Mouse (Mus musculus): ENCODE measurements at regions not wholly inside any gene's neighbourhood (a gene's known extent, or its start where the extent isn't known, plus 50 kb on each side); places are given as distances from the start of the nearest gene placed in this dataset.

DNA sequence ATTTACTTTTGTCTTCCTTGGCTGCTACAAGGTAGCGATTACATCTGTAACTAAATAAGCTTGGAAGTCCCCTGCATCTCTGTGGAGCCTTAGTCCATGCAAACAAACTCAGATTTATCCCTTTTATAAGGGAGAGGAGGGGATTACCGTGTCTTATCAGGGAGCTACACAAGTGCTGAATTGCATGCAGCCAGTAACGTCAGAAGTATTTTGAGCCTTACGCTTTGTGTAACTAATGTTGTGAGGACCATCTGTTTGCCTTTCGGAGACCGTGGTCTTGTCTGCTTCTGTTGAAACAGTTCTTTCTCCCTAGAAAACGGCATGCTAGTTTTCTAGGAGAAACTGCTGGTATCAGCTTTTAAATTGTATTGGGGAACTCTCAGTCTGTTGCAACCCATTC is 58.0 kb upstream of the Dmrta1 start:
- Histone ChIP-seq H3K4me2 (ENCODE audit: low read depth, low read length) (no peak overlapping the region), H3K9ac (ENCODE audit: low read depth, low read length) (no peak overlapping the region), H3K36me3 (ENCODE audit: control insufficient read depth, insufficient read depth, low read length) (no peaks in the 10 kb centered on the region), H3K4me3 (ENCODE audit: low read depth, low read length) (no peak overlapping the region), H3K9me3 (ENCODE audit: control insufficient read depth, low read length) (no peaks in the 10 kb centered on the region), H3K27ac (replicated peaks; ENCODE audit: low read depth, low read length) (no peak overlapping the region), H3K4me1 (ENCODE audit: control insufficient read depth, insufficient read depth, low read length) (no peaks in the 10 kb centered on the region), H3K27me3 (replicated peaks; ENCODE audit: control insufficient read depth, insufficient read depth, low read length) (no peaks in the 10 kb centered on the region)
- DNase-seq (ENCODE audit: low spot score) (no peak), ATAC-seq (ENCODE audit: low read depth) (no peak)
- 57% methylated on average over 7 of the region's 7 CpGs for WGBS

DNA sequence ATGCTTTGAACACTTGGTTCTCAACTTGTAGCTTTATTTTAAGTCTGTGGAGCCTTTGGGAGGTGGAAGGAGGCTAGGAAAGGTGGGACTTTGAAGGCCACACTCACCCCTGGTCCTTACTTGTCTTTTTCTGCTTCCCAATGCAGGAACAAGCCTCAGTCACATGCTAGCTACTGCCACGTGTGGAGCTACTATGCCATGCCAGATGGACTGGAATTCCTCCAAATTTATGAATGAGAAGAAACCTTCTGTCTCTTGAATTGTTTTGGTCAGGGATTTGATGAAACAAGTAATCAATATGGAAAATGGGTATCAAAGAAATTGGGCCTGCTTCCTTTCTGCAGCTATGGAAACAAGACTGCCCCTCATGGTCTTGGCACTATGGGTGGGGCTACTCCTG is 74.5 kb upstream of the Dmrta1 start:
- H3K4me1 ChIP-seq (ENCODE audit: control insufficient read depth, insufficient read depth, low read length): no peaks in the 10 kb centered on the region
- DNase-seq (ENCODE audit: low spot score) (no peak), ATAC-seq (ENCODE audit: low read depth) (no peak)
- no peak overlapping the region for H3K9ac ChIP-seq (ENCODE audit: low read depth, low read length)
- no peaks in the 10 kb centered on the region for H3K27me3 ChIP-seq (replicated peaks; ENCODE audit: control insufficient read depth, insufficient read depth, low read length)
- no peak overlapping the region for H3K4me2 ChIP-seq (ENCODE audit: low read depth, low read length)
- no peak overlapping the region for H3K4me3 ChIP-seq (ENCODE audit: low read depth, low read length)
- no peaks in the 10 kb centered on the region for H3K36me3 ChIP-seq (ENCODE audit: control insufficient read depth, insufficient read depth, low read length)
- H3K27ac ChIP-seq (replicated peaks; ENCODE audit: low read depth, low read length): no peak overlapping the region
- 53% methylated on average over 1 of the region's 1 CpGs for WGBS
- no peaks in the 10 kb centered on the region for H3K9me3 ChIP-seq (ENCODE audit: control insufficient read depth, low read length)

DNA sequence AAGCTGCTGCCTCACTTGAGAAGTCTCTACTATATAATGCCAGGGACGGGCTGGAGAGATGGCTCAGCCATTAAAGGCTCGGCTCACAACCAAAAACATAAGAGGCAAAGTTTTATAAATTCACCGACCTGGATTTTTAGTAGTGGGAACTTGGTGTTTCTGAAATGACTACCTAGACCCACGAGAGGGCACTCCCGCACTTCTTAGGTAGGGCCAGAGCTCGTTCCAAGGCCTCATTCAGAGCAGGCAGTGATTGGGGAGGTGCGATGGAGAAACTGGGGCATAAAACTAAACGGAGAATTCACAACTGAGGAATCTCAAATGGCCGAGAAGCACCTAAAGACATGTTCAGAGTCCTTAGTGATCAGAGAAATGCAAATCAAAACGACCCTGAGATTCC is 103.7 kb upstream of the Dmrta1 start:
- no peaks in the 10 kb centered on the region for H3K4me1 ChIP-seq (ENCODE audit: control insufficient read depth, insufficient read depth, low read length)
- no peak overlapping the region for H3K27ac ChIP-seq (replicated peaks; ENCODE audit: low read depth, low read length)
- H3K9ac ChIP-seq (ENCODE audit: low read depth, low read length): no peak overlapping the region
- no peak overlapping the region for H3K4me3 ChIP-seq (ENCODE audit: low read depth, low read length)
- H3K4me2 ChIP-seq (ENCODE audit: low read depth, low read length): no peak overlapping the region
- ATAC-seq (ENCODE audit: low read depth): no peak
- H3K27me3 ChIP-seq (replicated peaks; ENCODE audit: control insufficient read depth, insufficient read depth, low read length): no peaks in the 10 kb centered on the region
- peak; percentile 79 for DNase-seq (ENCODE audit: low spot score)
- no peaks in the 10 kb centered on the region for H3K9me3 ChIP-seq (ENCODE audit: control insufficient read depth, low read length)
- 15% methylated on average over 10 of the region's 10 CpGs for WGBS
- H3K36me3 ChIP-seq (ENCODE audit: control insufficient read depth, insufficient read depth, low read length): no peaks in the 10 kb centered on the region

DNA sequence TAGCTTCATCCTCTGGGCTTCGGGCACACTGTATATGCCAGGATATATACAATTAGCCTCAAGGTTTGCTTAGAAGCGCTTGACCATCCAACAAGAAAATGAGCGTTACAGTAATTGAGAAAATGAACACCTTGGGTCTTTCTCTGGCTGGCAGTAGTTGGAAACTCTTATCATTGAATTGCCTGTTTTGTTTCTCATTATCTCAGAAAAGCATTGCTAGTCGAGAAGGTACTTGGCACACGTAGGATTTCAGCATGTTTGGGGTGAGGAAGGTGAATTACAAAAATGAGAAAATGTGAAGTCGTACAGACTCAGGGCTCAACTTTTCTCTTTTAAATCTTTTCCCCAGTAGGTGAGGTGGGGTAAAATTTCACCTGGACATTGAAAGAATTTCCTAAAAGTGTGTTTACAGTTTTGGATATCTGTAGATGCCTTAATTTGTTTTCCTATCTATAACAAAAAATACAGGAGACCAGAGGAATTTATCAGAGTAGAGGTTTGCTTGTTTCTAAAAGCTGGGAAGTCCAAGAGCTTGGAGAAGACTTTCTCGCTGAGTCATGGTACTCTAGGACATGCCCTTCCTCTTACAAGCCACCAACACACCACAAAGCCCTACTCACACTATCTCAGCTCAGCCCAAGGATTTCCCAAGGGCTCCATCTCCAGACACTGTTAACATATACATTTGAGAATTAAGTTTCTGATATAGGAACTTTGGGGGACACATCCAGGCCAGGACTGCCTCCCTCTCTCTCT is 124.3 kb upstream of the Dmrta1 start:
- Histone ChIP-seq H3K36me3 (ENCODE audit: control insufficient read depth, insufficient read depth, low read length) (no peaks in the 10 kb centered on the region), H3K27me3 (replicated peaks; ENCODE audit: control insufficient read depth, insufficient read depth, low read length) (no peaks in the 10 kb centered on the region), H3K4me3 (ENCODE audit: low read depth, low read length) (no peak overlapping the region), H3K27ac (replicated peaks; ENCODE audit: low read depth, low read length) (no peak overlapping the region), H3K4me2 (ENCODE audit: low read depth, low read length) (no peak overlapping the region), H3K4me1 (ENCODE audit: control insufficient read depth, insufficient read depth, low read length) (no peaks in the 10 kb centered on the region), H3K9ac (ENCODE audit: low read depth, low read length) (no peak overlapping the region), H3K9me3 (ENCODE audit: control insufficient read depth, low read length) (no peaks in the 10 kb centered on the region)
- ATAC-seq (ENCODE audit: low read depth) (no peak), DNase-seq (ENCODE audit: low spot score) (no peak)
- 80% methylated on average over 7 of the region's 7 CpGs for WGBS

DNA sequence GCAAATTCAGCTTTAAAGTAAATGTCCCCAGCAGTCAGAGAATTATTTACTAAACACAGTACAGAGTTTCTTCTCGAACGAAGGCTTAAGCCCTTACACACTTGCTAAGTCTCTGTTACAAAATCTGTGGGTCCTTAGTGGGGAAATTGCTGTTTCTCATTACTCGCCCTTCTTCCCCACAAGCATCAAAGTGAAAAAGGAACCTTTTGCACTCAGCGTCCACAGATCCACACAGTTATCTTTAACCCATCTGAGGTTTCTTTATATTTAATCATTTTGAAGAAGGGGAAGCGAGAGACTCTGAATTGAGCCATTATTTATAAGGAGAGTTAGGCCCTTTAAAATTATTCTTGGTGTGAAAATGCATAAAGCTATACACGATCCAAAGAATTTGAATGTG is 126.7 kb upstream of the Dmrta1 start:
- DNase-seq (ENCODE audit: low spot score) (no peak), ATAC-seq (ENCODE audit: low read depth) (no peak)
- Histone ChIP-seq H3K4me2 (ENCODE audit: low read depth, low read length) (no peak overlapping the region), H3K27me3 (replicated peaks; ENCODE audit: control insufficient read depth, insufficient read depth, low read length) (no peaks in the 10 kb centered on the region), H3K9me3 (ENCODE audit: control insufficient read depth, low read length) (no peaks in the 10 kb centered on the region), H3K36me3 (ENCODE audit: control insufficient read depth, insufficient read depth, low read length) (no peaks in the 10 kb centered on the region), H3K9ac (ENCODE audit: low read depth, low read length) (no peak overlapping the region), H3K4me1 (ENCODE audit: control insufficient read depth, insufficient read depth, low read length) (no peaks in the 10 kb centered on the region), H3K27ac (replicated peaks; ENCODE audit: low read depth, low read length) (no peak overlapping the region), H3K4me3 (ENCODE audit: low read depth, low read length) (no peak overlapping the region)
- WGBS: 43% methylated on average over 6 of the region's 6 CpGs

DNA sequence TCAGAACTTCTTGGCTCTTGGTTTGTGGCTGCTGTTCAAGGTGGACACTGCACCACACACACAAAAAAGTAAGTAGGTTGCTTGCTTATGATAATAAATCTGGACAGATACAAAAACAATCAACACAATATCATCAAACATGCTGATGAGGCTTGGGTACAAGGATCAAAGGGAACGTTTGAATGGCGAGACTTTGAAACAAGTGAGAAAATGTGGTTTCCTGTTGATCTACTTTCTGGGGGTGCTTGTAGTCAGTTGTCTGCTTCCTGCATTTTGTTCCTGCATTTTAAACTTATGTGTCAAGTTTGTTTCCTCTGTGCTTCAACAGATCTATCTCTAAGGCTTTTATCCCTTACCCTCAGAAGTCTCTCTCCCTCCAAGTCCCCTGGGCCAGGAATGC is 128.7 kb upstream of the Dmrta1 start:
- H3K27ac ChIP-seq (replicated peaks; ENCODE audit: low read depth, low read length): no peak overlapping the region
- no peak overlapping the region for H3K4me3 ChIP-seq (ENCODE audit: low read depth, low read length)
- DNase-seq (ENCODE audit: low spot score) (no peak), ATAC-seq (ENCODE audit: low read depth) (no peak)
- WGBS: 75% methylated on average over 2 of the region's 2 CpGs
- no peak overlapping the region for H3K9ac ChIP-seq (ENCODE audit: low read depth, low read length)
- no peaks in the 10 kb centered on the region for H3K9me3 ChIP-seq (ENCODE audit: control insufficient read depth, low read length)
- no peaks in the 10 kb centered on the region for H3K36me3 ChIP-seq (ENCODE audit: control insufficient read depth, insufficient read depth, low read length)
- no peaks in the 10 kb centered on the region for H3K27me3 ChIP-seq (replicated peaks; ENCODE audit: control insufficient read depth, insufficient read depth, low read length)
- no peak overlapping the region for H3K4me2 ChIP-seq (ENCODE audit: low read depth, low read length)
- no peaks in the 10 kb centered on the region for H3K4me1 ChIP-seq (ENCODE audit: control insufficient read depth, insufficient read depth, low read length)

DNA sequence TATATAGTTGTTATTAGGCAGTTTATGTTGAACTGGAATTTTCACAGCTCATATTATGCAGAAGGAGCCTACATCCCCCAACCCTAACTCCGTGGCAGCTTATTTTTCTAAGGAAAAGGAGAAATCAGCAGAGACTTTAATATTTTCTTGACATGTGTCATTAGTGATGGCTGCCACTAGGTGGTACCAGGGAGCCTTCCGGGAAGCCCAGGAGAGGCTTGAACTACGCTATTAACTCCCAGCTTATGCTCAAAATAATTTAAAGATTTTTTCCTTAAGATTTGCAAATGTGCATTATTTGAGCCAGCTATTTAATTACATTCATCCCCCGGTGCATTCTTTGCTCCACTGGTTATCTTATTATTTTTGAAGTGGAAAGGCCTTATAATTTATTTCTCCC is 146.8 kb upstream of the Dmrta1 start:
- no peaks in the 10 kb centered on the region for H3K4me1 ChIP-seq (ENCODE audit: control insufficient read depth, insufficient read depth, low read length)
- no peaks in the 10 kb centered on the region for H3K9me3 ChIP-seq (ENCODE audit: control insufficient read depth, low read length)
- peak; percentile 37 for DNase-seq (ENCODE audit: low spot score)
- no peak for ATAC-seq (ENCODE audit: low read depth)
- H3K4me3 ChIP-seq (ENCODE audit: low read depth, low read length): no peak overlapping the region
- 10% methylated on average over 4 of the region's 4 CpGs for WGBS
- no peaks in the 10 kb centered on the region for H3K36me3 ChIP-seq (ENCODE audit: control insufficient read depth, insufficient read depth, low read length)
- H3K4me2 ChIP-seq (ENCODE audit: low read depth, low read length): no peak overlapping the region
- peaks cover 6% of the 10 kb centered on the region for H3K27me3 ChIP-seq (replicated peaks; ENCODE audit: control insufficient read depth, insufficient read depth, low read length)
- H3K9ac ChIP-seq (ENCODE audit: low read depth, low read length): no peak overlapping the region
- no peak overlapping the region for H3K27ac ChIP-seq (replicated peaks; ENCODE audit: low read depth, low read length)

DNA sequence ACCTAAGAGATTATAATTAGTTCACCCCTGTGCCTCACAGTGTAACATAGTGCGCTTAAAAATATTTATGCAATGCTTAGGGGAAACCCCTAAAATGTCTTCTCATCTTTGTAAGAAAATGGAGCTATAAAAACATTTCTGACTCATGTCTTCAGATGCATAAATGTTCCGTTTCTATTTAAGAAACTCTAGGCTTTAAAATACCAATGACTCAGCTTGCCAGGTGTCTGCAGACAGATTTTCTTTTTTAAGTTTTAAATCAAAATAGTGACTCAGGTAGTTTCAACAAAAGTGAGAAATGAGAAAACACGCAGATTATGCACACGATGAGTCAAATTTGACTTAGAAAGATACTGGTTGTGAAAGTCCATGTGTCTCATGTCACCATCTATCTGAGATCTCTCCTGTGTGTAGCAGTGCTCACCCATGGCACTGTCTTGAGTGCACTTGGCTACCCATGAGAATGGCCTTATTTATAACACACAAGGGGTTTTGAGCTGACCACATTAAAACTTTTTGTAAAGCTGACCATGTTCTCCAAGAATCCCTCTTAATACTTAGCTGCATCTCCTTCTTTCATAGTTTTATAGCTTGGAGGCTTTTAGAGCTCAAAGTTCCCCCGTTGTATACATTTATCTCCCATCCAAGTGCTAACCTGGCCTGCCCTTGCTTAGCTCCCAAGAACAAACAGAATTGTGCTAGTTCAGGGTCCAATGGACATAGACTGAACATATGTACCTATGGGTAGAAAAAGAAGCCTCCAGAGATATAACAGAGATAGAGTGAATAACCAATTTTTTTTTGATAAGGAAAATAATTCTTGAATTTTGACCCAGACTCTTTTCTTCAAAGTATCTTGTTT is 149.0 kb upstream of the Dmrta1 start:
- Histone ChIP-seq H3K4me3 (ENCODE audit: low read depth, low read length) (no peak overlapping the region), H3K9me3 (ENCODE audit: control insufficient read depth, low read length) (no peaks in the 10 kb centered on the region), H3K27me3 (replicated peaks; ENCODE audit: control insufficient read depth, insufficient read depth, low read length) (peaks cover 12% of the 10 kb centered on the region), H3K27ac (replicated peaks; ENCODE audit: low read depth, low read length) (no peak overlapping the region), H3K9ac (ENCODE audit: low read depth, low read length) (no peak overlapping the region), H3K36me3 (ENCODE audit: control insufficient read depth, insufficient read depth, low read length) (no peaks in the 10 kb centered on the region), H3K4me1 (ENCODE audit: control insufficient read depth, insufficient read depth, low read length) (no peaks in the 10 kb centered on the region), H3K4me2 (ENCODE audit: low read depth, low read length) (no peak overlapping the region)
- no peak for ATAC-seq (ENCODE audit: low read depth)
- no peak for DNase-seq (ENCODE audit: low spot score)
- 78% methylated on average over 5 of the region's 5 CpGs for WGBS

DNA sequence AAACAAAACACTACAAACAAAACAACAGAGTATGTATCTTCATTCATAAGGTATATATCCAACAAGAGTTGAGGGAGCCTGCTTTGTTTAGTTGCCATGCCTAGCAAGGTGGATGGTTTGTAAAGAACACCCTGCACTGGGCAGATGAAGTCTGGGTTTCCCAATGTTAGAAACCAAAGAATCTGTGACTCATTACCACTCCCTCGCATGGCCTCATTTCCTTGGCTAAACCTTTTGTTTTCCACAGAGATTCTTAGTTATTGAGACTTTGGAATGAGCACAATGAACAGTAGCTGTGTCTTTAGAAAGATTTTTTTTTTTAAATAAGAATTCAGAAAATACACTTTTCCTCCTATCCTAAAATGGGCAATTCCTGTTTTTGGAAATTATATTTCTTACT is 151.3 kb upstream of the Dmrta1 start:
- Histone ChIP-seq H3K4me1 (ENCODE audit: control insufficient read depth, insufficient read depth, low read length) (no peaks in the 10 kb centered on the region), H3K4me2 (ENCODE audit: low read depth, low read length) (no peak overlapping the region), H3K9me3 (ENCODE audit: control insufficient read depth, low read length) (no peaks in the 10 kb centered on the region), H3K9ac (ENCODE audit: low read depth, low read length) (no peak overlapping the region), H3K27me3 (replicated peaks; ENCODE audit: control insufficient read depth, insufficient read depth, low read length) (peaks cover 27% of the 10 kb centered on the region), H3K27ac (replicated peaks; ENCODE audit: low read depth, low read length) (no peak overlapping the region), H3K36me3 (ENCODE audit: control insufficient read depth, insufficient read depth, low read length) (no peaks in the 10 kb centered on the region), H3K4me3 (ENCODE audit: low read depth, low read length) (no peak overlapping the region)
- 42% methylated on average over 1 of the region's 1 CpGs for WGBS
- ATAC-seq (ENCODE audit: low read depth) (no peak), DNase-seq (ENCODE audit: low spot score) (no peak)
